Mouse (Mus musculus) telencephalon, adult 2 months (tissue): ENCODE data around the gene Itga7.

Experiments
- DNase-seq: peaks from one replicate; pipeline ENCODE4 v3.0.0-alpha.2; 2011; ENCODE audit warnings: low read depth, low spot score

The Itga7 gene

DNA sequence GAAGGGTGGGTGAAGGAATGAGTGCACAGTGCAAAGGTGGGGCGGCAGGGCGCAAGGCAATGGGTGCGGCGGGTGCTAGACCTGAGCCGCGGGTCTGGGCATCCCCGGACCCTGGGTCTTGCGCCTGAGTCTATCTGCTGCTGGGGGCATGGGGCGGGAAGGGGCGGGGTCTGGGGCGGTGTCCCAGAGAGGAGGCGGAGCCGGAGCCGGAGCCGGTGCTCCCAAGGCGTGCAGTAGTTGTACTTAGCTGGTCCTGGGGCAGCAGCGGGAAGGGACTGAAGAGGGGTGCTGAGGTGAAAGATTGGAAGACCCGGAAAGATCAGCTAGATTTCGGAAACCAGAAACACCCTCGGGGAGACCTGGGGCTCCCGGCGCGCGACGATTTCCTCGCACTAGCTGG is at the start of gene Itga7:
TSS of gene Itga7 (plus strand) at position 245 of the 400 bp plus-strand sequence.
- DNase-seq: no peak

DNA sequence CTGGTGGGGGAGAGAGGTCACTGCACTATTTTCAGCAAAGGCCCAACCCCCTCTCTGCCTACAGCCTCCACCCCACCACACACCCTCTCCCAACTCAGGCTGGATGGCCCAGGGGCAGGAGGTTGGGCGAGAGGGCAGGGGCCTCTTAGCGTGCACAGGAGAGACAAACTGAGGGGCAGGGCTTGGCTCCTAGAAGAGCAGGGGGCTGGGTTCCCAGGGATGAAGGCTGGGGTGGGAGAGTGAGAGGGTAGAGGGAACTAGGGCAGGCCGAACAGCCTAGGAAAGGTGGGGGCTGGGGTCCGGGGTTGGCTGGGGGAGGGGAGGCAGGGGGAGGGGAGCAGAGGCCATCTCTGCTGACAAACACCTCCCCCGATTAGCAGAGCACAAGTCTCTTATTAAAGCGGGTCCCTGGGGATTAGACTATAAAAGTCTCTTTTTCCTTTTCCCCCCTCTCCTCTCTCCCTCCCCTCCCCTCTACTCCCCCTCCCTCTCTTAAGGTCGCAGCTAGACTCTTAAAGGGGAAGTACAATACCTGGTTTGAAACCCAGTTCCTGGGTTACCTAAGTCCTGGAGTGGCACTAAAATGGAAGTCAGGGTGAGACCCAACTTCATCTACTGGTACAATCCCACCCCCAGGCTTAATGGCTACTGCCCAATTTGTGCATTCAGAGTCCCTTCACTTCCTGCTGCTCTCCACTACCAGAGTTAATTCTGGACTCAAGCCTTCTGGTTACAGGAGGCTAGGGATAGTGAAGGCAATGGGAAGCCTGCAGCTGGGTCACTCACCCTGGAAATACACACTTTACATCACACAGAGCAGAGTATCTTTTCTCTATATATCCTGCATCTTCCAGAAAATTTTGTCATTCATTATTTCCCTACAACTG is 44.4 kb upstream of the Itga7 start:
- DNase-seq: no peak

DNA sequence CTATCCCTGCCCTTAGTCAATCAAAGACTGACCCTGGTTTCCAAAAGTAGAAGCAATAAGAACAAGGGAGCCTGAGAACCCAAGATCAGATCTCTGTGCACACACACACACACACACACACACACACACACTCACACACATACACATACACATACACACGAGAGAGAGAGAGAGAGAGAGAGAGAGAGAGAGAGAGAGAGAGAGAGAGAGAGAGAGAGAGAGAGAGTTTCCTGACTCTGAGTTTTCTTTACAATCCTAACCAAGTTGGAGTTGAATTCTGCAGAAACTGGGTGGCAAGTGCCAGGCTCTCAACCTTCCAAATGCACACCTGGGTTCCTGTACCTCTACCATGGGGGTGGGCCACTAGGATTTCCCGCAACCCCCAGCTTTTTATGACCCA is 43.8 kb upstream of the Itga7 start:
- DNase-seq: no peak

DNA sequence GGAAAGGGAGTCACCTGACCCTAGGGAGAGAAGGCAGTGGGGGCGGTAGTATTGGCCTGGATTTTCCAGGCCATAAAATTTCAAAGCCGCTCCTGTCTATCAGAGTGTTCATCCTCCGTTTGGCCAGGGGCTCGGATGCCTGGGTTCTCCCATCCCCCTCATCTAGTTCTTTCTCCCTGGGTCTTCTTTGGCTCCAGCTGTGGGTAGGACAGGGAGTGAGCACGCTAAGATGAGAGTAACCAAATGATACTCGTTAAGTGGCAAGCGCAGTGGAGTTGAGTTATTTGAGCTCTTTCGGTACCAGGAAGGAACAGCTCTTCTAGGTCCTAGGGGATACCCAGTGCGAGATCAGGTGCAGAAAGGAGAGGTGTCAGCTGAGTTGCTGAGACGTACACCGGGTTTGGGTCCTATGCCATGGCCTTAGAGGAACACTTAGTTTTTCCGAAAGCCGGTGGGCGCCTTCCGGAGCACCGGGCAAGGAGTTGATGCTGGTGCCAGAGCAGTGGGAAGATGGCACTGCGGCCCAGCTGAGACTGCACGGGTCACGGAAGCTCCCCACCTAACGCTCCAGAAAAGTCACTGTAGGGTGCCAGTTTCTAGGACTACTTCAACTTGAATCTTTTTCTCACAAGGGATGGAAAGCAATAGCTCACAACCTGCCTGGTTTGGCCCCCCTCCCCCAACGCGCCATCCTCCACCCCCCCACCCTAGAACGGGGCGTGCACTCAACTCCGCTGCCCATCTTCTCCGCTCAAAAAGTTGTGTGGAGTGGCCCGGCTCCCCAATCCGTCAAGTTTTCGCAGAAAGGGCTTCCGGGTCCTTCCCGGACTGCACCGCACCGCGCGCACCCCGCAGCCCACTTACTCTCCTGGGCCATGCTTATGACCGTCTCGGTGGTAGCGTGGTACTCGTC is 43.0 kb upstream of the Itga7 start:
- DNase-seq: no peak

DNA sequence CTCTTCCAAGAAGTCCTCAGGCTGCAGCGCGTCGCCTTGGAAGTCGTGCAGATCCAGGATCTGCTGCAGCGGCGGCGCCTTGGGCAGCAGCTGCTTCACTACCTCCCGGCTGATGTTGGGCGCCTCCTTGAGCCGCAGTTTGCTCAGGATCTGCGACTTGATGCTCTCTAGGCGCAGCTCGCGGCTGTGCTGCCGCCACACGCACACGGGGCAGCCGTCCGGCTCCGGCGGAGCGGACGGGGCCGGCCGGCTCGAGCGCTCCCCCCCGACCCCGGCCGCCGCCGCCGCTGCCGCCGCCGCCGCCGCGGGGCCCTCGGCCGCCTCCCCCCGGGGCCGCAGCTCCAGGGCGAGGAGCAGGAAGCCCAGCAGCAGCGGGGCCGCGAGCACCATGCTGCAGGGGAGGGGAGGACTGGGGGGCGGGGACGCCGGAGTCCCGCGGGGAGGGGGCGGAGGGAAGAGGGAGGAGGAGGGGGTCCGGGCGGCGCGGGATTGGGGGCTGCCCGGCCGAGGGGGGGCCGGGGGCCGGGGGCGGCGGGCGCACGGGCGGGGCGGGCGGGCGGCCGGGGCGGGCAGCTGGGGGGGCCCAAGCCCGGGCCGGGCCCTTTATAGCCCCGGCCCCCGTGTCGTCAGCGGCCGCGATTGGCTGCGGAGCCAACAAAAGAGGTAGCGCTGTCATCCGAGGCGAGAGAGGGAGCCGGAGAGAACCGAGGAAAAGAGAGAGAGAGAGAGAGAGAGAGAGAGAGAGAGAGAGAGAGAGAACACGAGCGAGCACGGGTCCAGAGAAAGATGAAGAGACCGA is 42.1 kb upstream of the Itga7 start, which contains the start of gene Gdf11:
TSS of gene Gdf11 (minus strand) at position 423 of the 799 bp plus-strand sequence.
- DNase-seq: no peak

DNA sequence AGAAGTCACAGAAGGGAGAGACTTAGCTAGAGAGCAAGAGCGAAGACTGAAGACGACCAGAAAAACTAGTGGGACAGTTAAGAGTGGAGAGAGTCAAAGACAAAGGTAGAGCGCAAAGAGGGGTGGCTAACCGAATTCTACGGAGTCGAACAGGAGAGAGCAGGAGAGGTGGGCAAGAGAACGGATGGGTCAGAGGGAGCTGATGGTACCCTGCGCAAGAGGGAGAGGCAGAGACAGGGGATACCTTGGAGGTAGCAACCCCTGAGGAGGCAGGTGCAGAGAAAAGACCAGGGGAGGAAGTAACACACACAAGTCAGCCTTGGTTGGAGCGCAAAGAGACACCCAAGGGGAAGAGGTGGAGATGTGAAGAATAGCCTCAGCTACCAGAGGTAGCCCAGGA is 41.4 kb upstream of the Itga7 start:
- no peak for DNase-seq

DNA sequence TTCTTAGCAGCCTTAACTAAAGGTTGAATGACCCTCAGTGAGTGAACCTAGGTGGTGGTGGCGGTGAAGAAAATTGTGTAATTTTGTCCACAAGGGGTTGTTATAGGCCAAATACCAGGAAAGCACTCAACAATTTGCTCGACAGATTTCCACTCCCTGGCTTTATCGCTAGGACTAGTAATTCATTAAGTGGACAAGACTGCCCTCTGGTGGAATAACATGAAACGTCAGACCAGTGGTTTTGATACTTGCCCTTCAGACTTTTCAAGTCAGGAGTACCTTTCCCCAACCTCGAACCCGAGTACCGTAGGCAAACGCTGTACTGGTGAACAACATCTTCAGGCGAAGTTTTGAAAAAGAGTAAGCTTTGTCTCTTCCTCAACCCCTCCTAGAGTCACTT is 38.2 kb upstream of the Itga7 start:
- peak; percentile 70 for DNase-seq

DNA sequence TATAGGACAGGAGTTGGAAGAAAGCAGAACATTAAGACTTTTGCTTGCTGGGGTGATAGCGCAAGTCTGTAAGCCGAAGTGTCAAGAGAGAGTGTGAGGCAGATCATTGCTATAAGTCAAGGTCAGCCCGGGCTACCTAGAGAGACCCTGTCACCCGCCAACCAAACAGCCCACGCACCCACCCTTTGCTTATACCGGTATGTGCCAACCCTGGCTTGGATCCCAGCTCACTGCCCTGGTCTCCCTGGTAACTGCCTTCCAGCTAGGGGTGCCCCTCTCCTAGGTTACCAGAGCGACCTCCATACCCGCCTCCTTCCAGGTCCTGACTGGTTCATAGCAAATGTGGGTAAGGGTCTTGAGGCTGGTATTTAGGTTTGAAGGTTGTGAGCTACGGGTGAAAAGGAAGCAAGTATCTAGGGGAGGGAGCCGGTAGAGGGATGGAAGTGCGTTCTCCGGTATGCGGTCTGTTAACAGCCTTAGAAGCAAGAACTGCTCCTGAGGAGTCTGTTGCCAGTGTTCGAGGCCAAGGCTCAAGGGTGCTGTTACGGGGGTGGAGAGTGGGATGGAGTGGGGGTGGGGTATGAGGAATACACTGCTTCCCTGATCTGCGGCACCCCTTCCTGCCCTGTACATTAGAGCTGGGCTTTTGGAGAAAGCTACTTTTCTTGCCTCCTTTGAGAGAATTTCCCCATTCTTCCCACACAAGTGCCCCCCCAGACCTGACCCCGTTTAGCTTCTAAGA is 37.5 kb upstream of the Itga7 start:
- no peak for DNase-seq

DNA sequence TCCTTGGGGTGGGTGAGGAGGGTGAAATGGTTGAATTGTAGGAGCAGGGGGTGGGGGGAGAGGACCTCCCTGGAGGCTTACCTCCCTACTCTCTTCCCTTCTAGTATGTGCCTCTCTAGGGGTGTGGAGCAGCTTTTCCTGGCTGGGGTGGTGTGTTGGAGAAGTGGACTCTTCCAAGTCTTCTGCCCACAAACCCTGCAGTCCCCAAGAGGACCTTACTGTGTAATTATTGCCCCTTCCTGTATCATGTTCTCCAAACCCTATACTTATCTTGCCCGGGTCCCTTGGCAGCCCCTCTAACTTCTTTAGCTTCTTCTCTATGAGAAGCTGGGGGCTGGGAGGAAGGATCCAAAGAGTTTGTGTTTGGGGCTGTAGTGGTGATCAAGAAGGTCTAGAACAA is 36.8 kb upstream of the Itga7 start:
- no peak for DNase-seq

DNA sequence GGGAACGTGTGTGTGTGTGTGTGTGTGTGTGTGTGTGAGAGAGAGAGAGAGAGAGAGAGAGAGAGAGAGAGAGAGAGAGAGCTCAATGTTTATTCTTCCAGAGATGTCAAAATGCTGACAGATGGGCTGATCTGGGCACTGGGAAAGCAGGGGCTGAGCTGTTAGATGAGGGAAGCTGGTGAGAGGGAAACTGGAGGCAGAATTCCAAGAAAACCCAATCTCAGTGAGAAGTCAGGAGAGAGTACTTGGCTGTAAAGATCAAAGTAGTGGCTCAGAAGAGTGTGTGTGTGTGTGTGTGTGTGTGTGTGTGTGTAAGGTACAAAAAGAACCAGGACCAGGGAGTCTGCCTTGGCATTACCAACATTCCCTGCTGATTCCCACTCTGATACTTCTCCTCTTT is 36.1 kb upstream of the Itga7 start:
- DNase-seq: peak; percentile 64

DNA sequence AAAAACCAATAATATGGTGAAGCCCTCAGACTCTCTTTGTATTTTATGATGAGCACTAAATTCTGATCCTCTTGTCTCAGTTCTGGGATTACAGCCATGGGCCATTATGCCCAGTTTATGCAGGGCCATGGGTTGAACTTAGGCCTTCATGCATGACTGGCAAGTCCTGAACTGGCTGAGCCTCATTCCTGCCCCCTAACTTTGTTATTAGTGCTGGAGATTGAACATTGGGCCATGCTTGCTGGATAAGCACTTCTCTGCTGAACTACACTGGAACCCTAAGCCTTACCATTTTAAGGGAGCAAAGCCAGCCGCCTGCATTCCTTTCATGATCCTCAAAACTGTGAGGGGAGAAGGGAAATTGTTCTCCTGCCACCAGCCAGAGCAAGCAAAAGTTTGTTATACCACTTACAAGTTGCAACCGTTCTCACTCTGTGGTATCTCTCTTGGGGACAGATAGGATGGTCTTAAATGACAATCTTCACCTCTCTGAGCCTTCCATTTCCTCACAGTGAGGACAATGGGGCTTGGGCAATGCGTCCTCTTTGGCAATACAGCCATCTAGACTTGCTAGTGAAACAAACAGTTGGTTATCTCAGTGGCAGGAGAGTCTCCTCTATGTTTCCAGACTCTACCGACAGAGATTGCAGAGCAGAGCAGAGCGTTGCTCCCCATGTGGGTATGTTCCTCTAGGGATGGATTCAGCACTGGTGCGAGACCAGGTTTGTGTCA is 33.7 kb upstream of the Itga7 start:
- no peak for DNase-seq

DNA sequence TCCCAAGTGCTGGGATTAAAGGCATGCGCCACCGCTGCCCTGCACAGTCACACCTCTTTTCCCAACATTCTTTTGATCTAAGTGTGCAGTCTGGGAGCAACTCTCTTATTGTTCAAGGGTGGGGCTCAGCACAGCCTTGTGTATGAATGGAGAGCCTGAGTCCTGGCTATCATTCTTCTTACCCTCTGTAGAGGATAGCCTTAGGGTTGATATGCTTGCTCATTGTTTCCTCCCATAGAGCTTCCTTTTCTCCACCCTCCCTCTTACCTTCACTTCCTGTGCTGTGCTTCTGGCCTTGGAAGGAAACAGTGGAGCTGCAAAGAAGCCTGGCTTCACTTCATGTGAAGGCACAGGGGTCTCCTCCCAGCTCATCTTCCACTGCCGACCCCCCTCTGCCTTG is 32.9 kb upstream of the Itga7 start, which contains the start of gene Cd63:
TSS of gene Cd63 (plus strand) at position 292 of the 400 bp plus-strand sequence.
- DNase-seq: no peak

DNA sequence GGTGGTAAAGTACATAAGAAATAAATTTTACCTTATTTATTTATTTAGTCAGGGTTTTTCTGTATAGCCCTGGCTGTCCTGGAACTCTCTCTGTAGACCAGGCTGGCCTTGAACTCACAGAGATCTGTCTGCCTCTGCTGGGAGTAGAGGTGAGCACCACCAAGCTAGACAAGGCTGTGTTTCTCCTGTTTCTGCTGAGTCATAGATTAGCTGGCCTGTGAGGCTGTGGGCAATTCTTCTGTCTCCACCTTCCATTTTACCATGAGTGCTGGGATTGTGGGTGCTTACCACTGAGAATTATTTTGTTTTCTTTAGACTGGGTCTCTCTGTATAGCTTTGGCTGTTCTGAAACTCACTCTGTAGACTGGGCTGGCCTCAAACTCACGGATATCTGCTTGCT is 32.2 kb upstream of the Itga7 start:
- no peak for DNase-seq

DNA sequence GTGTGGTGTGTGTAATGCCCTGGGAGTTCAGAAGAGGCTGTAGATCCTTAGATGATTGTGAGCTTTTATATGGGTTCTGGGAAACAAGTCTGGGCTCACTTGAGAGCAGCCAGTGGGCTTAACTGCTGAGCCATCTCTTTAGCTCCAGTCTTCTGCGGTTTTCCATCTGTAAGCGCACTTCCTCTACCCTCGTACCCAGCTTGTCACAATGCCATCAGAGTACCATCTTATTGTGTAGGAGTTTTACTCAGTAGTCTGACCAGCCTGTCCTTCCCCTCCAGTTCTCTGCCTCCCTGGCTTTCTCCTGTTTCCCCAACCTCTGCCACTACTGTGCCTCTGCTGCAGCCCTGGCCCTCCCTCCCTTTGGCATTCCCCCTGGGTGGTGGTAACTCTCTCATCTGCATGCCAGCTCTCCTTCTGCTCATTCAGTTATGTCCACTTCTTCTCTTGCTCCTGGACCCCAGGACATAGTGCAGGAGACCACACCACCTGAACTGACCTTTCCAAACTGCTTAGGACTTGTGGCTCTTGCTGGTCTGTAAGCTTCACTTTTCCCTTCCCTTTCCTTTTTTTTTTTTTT is 31.1 kb upstream of the Itga7 start:
- DNase-seq: no peak

DNA sequence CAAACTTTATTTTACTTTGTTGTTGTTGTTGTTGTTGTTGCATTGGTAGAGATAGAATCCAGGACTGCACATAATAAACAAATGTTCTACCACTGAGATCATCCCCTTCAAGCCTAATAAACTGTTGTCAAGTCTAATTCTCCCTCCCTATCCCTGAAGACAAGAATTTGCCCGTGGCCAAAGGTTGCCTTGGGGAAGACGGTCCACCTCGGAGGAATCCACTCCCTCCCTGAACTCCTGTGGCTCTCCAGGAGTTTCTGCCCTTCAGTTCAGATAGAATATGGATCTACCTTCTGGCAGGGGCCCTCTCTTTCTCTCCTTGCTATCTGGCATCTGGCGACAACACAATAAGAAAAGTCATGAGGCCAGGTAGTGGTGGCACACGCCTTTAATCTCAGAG is 28.8 kb upstream of the Itga7 start:
- DNase-seq: no peak

DNA sequence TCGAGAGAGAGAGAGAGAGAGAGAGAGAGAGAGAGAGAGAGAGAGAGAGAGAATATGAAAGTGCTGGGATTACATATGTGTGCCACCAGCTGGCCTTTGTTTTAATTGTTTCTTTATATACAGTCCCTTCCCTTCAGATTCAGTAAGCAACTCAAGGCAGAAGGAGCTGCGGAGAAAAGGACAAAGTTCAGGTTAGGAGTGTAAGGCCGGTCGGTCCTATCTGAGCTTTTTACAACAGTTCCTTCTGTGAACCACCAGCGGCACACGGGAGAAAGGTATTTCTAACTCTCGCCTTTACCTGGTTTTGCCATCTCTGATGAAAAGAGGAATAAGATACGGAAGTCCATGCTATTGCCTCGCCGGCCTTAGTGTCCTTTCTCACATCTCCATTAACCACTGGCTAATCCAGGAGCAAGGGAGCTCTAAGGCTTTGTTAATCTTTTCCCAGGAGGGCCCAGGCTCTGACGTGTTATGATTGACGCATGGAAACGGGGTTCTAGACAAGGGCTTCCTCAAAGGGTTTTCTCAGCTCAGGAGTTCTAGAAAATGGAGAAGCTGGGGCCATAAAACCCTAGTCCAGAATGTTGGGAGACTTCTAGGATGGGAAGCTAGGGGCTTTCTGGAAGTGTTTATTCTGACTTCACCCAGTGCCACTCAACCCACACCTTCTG is 24.7 kb upstream of the Itga7 start:
- DNase-seq: no peak

DNA sequence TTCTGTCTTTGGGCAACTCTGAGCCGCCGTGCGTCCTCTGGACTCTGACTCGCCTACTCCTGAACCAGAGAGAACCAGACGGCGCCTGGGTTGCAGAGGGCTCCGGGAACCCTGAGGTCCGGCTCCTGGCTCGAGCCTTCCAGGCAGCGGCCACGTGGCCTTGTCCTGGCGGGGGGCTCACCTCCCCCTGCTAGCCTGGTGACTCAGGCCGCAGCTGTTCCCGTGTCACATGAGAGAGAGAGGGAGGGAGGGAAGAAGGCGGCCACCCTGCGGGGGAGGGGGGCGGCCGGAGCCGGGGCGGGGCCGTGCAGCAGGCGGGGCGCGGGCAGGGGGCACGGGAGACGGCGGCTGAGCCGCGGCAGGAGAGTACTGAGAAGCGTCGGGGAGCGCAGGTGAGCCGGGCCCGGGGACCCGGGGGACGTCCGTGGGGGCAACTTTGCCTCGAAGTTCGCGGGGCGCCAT is 24.0 kb upstream of the Itga7 start:
- DNase-seq: no peak

DNA sequence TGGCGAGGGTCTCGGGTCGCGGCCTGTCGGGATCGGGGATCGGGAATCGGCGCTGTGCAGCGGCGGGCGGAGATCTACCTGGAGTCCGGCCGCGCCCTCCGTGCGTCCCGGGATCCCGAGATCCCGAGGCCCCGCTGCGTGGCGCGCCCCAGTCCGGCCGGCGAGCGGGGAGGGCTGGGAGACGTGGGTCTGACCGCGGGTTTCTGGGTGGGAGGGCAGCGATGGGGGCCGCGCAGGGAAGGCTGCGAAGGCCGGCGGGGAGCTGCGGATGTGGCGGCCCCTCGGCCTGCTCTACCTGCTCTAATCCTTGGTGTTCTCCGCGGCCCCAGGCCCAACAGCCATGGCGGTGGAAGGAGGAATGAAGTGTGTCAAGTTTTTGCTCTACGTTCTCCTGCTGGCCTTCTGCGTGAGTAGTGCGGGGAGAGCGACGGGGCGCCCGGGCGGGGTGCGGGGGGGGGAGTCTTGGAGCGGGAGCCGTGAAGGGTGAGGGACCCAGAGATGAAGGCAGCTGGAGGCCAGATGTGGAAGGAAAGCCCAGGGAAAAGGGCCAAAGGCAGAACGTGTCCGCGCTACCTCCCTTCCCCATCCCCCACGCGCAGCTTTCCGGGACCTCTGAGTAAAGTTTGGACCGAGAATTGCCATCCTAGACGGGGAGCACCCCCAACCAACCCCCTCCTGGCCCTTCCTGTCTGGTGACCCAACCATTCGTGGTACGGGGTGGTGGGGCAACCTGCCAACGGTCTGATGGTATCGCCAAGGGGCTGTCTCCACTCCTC is 23.4 kb upstream of the Itga7 start:
- DNase-seq: no peak
